Mouse (Mus musculus) right cerebral cortex, postnatal 25 days (tissue): Measurements from ENCODE around the gene Cdh8.

Experiments
- DNase-seq: peaks from one replicate; pipeline ENCODE4 v3.0.0; 2022

Cdh8 gene

DNA sequence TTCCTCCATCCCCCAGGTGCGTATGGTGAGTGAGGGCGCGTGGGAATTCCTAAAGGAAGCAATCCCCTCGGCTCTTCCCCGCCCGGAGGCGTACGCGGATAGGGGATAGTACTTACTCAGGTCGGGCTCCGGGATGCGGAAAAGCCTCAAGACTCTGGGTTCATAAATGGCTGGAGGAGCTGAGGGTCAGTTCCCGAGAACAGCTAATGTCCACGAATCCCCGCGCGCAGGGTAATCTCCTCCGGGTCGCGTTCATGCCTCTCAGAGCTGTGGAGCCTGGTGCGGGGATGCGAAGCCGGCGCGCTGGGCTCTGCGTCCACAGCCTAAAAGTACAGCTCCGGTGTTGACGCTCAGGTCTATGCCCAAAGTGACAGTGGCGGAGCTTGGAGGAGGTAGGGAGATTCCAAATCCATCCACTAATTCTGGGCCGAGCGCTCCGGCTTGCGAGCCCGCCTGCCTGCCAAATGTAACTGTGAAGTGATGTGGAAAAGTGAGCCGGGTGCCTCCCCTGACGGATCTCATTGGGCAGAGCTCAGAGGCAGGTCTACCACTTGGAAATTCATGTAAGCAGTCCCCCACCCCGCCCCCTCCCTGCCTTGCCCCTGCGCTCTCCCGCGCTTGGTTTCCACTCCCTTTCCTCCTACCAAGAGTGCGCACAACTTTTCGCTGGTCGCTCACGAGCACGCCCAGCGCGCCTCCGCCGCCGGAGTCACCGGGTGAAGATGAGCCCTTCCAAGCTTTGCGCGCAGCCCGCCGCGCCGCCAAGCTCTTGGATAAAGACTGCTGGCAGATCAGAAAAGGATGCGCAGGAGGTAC, at the start of gene Cdh8:
Gene Cdh8, minus strand, starts transcription at position 506 of the 816 bp plus-strand sequence.
- DNase-seq: peak; percentile 78

DNA sequence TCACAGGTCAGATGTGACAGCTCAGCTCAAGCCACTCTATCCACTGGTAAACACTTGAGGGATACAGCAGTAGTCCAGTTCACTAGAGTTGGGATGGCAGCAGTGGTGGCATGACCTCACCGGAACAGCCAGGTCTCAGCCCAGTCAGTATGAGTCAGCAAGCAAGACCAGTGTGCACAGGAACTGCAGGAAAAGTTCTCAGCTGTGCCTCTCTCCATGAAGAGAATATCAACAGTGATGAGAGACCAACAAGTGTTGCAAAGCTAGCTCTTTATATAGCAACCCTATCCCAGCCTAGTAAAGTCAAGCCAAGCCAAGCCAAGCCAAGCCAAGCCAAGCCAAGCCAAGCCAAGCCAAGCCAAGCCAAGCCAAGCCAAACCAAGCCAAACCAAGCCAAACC, 30.2 kb upstream of the Cdh8 start:
- DNase-seq: no peak

DNA sequence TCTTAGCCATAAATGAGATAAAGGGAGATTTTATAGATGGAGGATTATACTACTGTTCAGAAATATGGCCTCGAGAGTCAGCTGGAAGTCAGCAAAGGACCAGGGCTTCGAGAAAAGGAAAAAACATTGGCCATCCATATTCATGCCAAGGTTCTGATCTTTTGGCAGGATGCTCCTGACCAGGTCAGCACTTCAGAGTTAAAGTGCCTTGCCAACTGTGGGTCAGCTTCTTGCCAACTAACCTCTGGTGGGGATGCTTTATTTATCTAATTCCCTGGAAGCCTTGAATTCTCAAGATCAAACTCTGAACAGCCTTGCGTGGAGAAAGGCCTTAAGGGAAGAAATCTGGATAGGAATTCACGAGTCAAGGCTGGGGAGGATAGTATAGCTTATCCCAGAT, 9.6 kb upstream of the Cdh8 start:
- no peak for DNase-seq

DNA sequence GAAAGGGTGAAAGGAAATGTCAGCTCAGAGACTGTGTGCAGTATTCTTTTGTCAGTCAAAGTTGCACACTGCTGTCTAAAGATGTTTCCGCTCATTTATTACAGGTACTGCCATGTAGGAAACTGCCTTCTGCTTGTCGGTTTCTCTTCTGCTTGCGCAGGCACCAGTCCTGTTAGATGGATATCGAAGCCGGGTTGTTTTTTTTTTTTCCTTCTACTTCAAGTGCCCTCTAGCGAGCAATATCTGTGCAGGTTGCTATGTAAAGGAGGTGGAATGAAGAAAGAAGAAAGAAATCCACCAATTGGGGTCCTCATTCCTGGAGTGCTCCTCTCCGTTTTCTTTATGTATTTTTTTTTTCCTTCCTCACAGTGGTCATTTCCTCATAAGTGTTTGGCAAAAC, 5.2 kb upstream of the Cdh8 start:
- DNase-seq: no peak

DNA sequence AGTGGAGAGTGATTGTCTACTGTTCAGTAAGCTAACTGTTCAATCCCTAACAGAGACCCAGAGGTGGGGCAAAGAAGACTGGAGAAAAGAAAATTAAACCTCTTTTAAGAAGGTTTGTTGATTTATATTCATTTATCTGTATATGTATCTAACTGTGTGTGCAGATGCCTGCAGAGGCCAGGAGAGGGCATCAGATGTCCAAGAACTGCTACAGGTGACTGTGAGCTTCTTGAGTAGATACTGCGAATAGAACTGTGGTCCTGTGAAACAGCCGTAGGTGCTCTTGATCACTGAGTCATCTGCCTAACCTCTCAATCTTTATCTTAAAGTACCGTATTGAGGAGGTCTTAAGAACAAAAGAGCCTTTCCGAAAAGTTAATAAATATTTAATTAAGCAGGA, 3.5 kb upstream of the Cdh8 start:
- DNase-seq: no peak

DNA sequence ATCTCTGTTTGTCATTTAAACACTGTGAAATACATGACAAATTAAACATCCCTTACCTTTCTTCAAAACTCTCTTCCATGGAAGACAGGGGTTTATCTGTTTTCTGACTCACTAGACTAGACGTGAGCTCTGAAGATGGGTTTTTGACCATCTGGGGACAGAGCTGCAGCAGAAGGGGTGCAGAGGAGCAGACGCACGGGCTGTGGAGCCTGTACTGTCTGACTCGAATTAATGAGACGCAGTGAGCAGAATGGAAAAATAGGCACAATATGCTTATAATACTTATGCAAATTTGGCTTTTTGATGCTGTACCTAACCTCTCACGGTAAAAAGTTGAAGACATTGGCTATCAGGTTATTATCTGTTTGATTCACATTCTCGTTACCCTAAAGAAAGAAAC, 1.2 kb upstream of the Cdh8 start:
- DNase-seq: no peak

DNA sequence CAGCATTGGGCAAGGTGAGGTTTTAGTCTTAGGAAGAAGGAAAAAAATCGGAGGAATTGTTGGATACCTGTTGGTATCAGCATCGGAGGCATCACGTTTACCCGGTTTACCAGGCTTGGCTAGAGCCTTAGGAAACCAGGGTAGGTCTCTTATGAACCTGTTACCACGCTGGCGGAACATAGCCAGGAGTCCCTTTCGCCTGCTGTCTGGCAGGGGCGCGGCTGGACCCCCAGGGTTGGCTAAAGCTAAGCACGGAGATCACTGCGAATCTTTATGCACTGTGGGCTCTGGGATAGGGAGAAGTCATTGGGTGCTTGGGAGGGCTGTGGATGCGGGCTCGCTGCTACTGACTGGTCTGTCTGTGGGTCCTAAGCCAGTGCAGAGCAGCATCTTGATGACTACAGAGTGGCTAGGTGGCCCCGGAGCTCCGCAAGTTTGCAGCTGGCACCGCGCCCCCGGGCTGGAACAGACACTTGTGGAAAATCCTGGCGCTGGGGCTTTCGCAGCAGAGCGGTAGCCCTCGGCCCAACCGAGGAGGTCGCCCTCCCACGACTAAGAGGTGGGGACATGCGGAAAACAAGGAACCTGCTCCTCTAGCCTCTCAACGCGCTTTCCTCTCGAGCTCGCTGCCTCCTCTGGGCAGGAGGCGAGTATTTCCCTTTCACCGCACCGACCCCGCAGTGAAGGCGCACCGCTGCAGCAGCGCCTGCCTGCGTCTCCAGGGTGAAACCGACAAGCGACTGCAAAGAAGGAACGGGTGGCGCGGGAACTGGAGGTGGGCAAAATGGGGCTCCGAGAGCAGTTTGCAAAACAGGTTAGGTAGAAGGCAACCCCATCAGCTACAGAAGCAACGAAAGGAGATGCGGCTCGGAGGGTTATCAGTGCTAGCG, 950 bp downstream of the Cdh8 start:
- peak; percentile 68 for DNase-seq

DNA sequence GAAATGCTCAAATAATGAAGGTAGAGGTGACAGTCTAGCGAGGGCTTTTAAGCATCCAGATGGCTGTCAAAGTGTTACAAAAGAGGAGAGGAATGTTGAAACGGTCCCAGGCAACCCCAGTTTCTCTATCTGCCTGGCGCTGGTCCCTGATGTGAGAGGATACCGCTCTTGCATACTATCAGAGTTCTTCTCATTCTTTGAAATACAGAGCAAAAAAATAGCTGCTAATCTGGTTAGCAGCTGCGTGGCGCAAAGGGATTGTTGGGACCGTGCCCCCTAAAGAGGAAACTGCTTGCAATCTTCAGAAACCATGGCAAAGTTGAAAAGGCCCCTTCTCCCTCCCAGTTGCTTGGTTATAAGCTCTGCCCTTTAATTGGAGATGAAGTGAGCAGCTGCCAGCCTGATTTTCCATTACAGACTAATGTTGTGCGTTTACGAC, 1.8 kb downstream of the Cdh8 start:
- DNase-seq: peak; percentile 31

DNA sequence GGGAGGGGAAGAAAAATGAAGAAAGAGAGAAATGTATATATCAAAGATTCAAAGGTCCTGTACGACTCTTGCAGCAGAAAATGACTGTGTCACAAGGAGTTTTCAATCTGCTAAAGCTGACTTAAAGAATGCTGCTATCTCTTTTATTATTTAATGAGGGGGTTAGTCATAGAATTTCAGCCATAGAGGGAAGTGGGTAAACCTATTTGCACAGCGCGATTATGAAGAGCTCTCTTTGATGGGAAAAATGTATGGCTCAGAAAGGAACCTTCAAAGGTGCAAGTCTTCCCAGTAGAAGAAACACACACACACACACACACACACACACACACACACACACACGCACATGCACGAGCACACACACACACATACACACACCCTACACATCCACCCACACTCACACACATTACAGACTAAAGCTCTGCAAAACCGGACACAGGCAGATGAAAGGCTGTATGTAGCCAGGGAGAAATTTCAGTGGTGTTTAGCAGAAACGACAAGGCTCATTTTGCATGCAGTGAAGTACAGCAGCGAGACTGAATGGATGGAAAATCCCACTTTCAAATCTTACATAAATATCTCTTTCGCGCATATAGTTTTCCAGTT, 2.3 kb downstream of the Cdh8 start:
- no peak for DNase-seq

DNA sequence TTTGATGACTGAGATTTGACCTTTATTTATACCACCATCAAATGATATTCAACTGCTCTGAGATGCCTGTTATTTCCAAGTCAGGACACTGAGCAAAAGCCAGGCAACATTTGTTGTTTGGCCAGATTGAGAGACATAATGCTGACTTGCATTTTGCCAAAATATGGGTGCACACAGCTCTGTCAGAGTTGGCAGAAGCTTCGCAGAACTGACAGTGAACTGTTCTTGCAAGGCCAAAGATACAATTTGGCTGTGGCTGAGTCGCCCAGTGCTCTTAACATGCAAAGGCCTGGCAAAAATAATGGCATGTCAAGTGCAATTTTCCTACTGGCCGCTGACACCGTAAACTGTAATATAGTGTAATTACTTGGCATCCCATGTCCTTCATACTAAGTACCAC, 22.4 kb downstream of the Cdh8 start:
- DNase-seq: no peak

DNA sequence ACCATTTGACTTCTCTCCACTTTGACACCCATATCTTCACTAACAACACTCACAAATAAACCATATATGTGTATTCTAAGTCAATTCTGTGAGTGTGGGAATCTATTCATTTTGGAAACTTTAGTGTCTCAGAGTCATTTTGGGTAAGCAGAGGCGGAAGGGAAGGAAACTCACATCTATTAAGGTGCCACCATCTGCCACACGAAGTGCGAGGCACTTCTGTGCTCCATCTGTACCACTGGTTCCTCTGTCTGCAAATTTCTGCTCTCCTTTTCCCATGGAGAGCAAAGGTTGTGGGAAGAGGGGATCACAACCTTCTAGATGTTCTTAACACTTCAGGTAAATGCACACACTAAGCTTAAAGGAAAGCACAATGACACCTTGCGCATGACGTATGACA, 46.2 kb downstream of the Cdh8 start:
- DNase-seq: peak; percentile 25

DNA sequence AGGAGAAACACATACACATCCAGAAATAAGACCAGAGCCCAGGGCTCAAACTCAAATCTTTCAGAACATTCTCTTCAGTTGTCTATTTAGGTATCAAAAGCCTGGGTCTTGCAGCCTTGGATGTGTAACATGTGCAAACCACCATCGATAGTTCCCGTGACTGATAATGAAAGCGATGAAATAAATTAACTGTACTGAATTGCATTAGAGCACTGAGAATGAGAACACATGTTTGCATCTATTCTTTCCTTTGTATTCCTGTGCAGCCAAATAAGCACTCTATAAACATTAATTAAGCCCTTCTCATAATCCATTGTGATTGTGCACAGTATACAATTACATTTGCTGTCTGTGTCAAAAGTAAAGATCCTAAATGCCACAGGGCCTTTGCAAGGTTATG, 47.1 kb downstream of the Cdh8 start:
- no peak for DNase-seq

DNA sequence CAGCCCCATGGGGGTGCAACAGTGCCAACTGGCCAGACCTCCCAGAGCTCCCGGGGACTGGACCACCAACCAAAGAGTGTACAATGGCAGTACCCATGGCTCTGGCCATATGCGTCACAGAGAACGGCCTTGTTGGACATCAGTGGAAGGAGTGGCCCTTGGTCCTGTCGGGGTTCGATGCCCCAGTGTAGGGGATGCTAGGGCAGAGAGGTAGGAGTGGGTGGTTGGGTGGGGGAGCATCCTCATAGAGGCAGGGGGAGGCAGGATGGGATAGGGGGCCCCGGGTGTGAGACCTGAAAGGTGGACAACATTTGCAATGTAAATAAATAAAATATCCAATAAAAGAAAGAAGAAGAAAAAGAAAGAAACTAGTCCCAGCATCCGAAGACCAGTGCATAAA, 47.8 kb downstream of the Cdh8 start:
- DNase-seq: no peak

DNA sequence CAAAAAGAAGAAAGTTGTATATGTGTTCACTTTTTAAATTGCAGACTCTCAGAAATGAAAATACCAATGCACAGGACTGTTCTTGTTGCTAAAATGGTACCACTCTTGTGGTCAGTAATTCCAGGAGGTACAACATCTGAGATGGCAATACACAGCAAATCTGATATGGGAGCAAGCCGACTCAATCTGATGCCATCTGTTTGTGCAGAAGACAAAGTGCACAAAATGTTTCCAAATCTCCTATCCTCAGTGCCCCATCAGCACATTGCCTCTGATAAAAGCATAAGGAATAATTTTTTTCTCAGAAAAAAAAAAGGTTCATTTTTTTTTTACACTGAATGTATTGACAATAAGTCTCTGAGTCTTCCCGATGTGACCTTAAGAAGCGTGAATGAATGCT, 62.3 kb downstream of the Cdh8 start:
- no peak for DNase-seq

DNA sequence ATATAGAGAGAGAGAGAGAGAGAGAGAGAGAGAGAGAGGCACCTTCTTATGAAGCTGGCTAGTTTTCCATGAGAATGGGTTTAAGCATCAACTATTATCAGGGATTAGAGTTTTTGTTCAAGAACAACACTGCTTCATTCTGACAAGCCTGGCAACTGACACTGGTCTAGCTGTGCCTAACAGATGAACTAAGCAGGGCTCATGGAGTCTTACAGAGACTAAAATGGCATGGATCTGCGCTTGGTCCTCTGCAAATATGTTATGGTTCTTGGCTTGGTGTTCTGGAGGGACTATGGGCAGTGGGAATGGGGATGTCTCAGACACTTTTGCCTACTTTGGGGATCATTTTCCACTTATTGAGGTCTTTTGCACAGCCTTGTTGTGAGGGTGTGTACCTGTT, 63.0 kb downstream of the Cdh8 start:
- no peak for DNase-seq

DNA sequence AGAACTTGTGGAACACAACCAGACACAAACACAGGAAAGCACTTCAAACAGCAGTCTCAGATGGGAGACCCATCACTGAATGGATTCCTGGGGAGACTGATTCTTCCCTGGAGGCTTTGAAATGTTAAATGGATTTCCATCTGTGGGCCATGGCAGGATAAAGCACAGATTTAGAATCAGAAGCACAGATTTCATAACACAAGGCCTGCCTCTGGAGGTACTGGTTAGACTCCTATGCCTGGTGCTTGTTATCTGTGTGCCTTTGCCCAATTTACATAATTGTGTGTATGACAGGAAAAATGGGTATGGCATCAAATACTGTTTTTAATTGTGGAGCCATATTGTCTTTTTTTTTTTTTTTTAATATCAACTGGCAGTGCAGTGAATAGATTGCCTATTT, 66.8 kb downstream of the Cdh8 start:
- DNase-seq: no peak

DNA sequence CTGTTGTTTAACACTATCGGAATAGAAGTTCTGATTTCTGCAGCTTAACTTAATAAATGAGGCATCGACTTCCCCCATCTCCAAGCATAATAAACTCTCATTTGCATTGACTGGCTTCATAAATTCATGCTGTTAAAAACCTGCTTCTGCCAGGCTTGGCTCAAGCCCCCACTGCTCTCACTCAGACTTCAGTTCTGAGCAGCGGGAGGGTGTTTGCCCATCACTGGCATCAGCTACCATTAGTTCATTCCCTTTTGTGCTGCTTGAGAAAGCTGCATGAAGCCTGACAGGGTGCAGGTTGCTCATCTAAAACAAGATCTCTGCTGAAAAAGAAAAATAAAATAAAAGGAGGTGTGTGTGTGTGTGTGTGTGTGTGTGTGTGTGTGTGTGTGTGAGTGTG, 67.7 kb downstream of the Cdh8 start:
- no peak for DNase-seq

DNA sequence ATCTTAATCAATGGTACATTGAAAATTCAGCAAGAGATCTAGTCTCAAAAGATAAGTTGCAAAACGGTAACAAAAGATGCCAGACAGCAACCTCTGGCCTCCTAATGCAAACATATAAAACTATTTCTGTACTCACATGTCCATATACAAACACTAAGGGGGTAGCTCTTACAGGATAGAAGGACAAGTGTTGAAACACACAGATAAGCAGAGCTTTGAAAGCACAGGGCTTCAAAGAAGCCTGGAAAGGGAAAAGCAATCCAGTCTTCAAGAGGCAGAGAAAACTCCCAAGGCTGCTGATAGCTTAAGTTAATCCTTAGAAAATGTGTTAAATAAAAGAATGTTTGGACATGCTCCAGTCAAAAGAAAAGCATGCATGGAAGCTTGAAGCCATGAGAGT, 77.0 kb downstream of the Cdh8 start:
- DNase-seq: no peak

DNA sequence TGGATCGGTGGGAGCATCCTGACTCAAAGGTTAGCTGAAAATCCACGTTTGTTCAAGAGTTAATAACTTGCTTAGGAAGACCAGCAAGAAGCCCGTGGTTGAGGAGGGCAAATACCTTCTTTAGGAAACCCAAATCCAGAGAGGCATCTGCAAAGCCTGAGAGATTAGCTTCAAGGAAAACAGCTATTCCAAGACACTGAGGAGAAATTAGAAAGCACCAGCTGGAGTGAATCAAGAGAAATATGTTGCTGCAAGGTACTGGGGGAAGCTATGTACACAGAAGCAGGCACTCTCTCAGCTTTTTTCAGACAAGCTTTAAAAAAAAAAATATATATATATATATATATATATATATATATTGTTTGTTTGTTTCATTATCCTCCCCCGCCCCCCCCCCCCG, 88.7 kb downstream of the Cdh8 start:
- peak; percentile 10 for DNase-seq

DNA sequence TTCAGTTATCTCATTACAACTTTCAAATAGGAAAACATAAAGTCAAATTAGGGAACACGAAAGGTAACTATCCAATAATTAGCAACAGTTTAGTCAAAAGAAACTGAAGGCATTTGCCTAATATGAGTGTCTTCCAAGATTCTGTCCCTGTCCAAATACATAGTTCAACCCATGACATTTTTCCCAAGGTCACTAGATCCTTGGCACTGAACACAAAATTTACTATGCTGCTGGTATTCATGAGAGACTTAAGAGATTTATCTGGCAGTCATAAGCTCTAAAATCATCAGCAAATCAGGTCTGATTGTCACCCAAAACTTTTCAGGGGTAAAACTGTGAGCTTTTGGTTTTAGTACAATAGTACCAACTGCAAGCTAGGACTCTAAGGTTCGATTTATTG, 101.7 kb downstream of the Cdh8 start:
- DNase-seq: no peak

DNA sequence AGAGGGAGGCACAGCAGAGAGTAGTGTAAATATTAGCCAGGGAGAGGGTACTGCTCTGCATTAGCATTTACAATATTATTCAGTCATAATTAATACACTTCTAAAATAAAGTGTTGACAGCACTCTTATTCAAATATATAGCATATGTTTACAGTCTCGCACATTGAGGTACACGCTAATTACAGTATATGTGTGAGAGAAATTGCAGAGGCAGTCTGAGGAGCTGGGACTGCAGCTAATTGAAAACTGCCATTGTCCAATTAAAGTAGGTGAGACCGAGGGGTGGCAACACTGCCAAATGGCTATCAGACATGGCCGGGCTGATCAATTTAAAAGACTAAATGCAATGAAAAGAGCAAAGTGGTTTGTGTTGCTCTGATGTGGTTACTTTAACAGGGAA, 112.1 kb downstream of the Cdh8 start:
- no peak for DNase-seq

DNA sequence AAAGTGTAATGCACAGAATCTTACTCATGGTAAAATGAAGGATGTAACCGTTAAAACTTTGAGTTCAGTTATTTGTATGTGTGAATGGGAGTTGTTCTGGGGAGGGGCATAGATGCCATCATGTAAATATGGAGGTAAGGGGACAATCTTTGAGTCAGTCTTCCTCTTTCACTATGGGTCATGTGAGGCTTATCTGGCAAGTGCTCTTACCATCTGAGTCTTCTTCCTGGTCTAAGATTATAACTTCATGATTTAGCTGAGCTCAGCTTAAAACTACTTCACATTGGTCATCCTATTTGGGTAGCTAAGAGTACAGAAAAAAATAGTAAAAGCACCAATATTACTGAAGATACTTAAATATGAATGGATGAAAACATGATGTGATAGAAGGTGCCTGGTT, 126.1 kb downstream of the Cdh8 start:
- no peak for DNase-seq

DNA sequence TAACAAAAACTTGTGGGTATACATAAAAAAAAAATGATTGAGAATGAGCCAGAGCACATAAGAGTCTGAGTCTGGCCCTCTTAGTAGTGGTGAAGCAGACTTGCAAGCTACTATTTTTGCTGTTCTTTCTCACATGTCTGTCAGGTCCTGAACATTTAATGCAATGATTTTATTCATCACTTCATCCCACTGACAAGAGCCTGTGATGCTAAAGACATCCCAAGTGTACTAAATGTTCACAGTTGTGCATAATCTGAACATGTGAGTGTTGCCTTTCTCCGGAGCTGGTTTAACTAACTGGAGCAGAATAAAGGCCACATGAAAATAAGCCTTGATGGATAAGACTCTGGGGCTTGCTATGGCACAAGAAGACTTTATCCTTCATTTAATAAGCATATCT, 131.2 kb downstream of the Cdh8 start:
- no peak for DNase-seq

DNA sequence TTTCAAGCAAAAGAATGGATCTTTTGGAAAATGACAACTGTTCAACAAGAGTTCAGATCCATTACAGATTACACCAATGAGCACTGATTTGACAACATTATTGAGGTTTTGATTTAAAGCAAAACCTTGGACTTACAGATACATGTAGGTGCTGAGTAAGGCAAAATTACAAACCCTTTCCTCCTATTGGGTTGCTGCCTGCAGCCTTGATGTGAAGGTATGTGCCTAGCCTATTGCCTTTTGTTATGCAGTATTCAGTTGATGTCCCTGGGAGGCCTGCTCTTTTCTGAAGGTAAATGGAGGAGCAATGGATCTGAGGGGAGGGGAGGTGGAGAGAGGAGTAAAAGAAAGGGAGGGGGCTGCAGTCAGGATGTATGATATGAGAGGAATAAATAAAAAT, 135.9 kb downstream of the Cdh8 start:
- DNase-seq: no peak
